Mouse (Mus musculus) heart, embryonic 12.5 days (tissue): ENCODE data around the gene Tbc1d15. TPM values are rescaled to one million over a fixed set of nuclear protein-coding genes. Genes with fewer than 3 reads are reported as not detected.

Experiments
- ATAC-seq: fragments of 200-750 bp; cut with Nextera tagmentation; 2 replicates; pipeline ENCODE4 v1.8.0; 2017; ENCODE audit warnings: moderate TSS enrichment, moderate library complexity; ENCODE audit not compliant: insufficient number of reproducible peaks, low FRiP score
- H3K27ac ChIP-seq: fragments of 300-500 bp; sonication (generic); 2 replicates; pipeline ENCODE4 v1.5.1; 2016; ENCODE audit warnings: mild to moderate bottlenecking, moderate library complexity; ENCODE audit not compliant: poor library complexity, severe bottlenecking
- H3K27me3 ChIP-seq: fragments of 300-500 bp; sonication (generic); replicated peaks from 2 replicates; pipeline ENCODE4 v1.6.1; 2016; ENCODE audit warnings: mild to moderate bottlenecking, moderate library complexity
- H3K36me3 ChIP-seq: fragments of 300-500 bp; sonication (generic); 2 replicates; pipeline ENCODE4 v1.6.1; 2016; ENCODE audit warnings: mild to moderate bottlenecking, moderate library complexity
- H3K4me1 ChIP-seq: fragments of 300-500 bp; sonication (generic); replicated peaks from 2 replicates; pipeline ENCODE4 v1.6.1; 2016; ENCODE audit warnings: mild to moderate bottlenecking
- H3K4me2 ChIP-seq: fragments of 300-500 bp; sonication (generic); 2 replicates; pipeline ENCODE4 v1.6.1; 2016; ENCODE audit warnings: mild to moderate bottlenecking, moderate library complexity
- H3K4me3 ChIP-seq: fragments of 300-500 bp; sonication (generic); 2 replicates; pipeline ENCODE4 v1.5.1; 2016; ENCODE audit warnings: mild to moderate bottlenecking
- H3K9ac ChIP-seq: fragments of 300-500 bp; sonication (generic); 2 replicates; pipeline ENCODE4 v1.6.1; 2016; ENCODE audit warnings: mild to moderate bottlenecking, moderate library complexity
- H3K9me3 ChIP-seq: fragments of 300-500 bp; sonication (generic); replicated peaks from 2 replicates; pipeline ENCODE4 v1.6.1; 2016; ENCODE audit warnings: mild to moderate bottlenecking, moderate library complexity
- WGBS: fragments of 180-500 bp; shearing (Covaris S2); methylation state at CpG from one replicate; pipeline ENCODE4 v1.1.7; 2016; 5-methylcytosine and 5-hydroxymethylcytosine counted together
- polyA plus RNA-seq: library from polyadenylated mRNA; unstranded; fragments of >200 nt; fragmentation: Nextera tagmentation; extraction: Ambion mirVana; gene quantifications from 2 replicates; pipeline ENCODE4 v1.2.1, GENCODE M21; 2016

Tbc1d15 gene
- polyA plus RNA-seq, 1 experiment from 2014 or later, result 38.3 TPM

DNA sequence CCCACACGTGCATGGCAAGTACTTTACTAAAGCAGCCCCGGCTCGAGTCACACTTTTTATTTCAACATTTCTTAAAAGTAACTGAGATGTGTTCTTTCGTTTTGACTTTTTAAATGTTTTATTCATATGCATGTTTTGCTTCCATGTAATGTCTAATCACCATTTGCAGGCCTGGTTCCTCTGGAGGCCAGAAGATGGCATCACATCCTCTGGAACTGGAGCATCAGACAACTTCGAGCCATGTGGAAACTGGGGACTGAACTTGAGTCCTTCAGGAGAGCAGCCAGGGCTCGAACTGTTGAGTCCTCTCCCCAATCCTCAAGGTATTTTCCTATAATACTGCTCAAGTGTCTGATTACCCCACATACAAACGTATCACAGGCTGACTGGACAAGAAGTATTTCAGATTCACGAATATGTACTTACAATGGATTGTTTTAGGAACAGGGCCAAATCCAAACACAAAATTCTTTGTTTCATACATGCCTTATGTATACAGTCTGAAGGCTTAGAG is 10.1 kb downstream of the Tbc1d15 start:
- ATAC-seq, result no peak
- Histone ChIP-seq H3K9me3 (no peaks in the 10 kb centered on the region), H3K4me2 (no peak overlapping the region), H3K4me3 (no peak overlapping the region), H3K36me3 (peaks cover 24% of the 10 kb centered on the region), H3K27me3 (no peaks in the 10 kb centered on the region), H3K9ac (no peak overlapping the region), H3K27ac (no peak overlapping the region), H3K4me1 (peaks cover 16% of the 10 kb centered on the region)
- 72% methylated on average over 8 of the region's 8 CpGs for WGBS

DNA sequence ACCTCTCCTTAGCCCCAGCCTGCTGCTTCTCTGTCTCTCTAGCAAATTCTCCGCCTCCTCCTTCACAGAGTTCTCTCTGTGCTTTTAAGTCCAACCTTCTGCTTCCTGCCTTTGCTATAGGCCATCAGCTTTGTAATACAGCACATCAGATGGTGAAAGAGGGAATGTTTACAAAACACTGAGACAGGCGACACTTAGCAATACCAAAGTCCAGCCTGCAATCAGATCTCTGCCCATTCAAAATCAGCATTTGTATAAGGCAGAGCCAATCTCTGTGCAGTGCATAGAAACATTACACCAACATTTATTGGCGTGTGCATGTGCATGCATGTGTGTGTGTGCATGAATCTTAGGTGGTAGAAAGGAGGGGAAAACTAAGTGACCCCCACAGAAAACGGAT is 13.3 kb downstream of the Tbc1d15 start:
- Histone ChIP-seq H3K9ac (no peak overlapping the region), H3K9me3 (no peaks in the 10 kb centered on the region), H3K27me3 (no peaks in the 10 kb centered on the region), H3K4me3 (no peak overlapping the region), H3K4me2 (no peak overlapping the region), H3K27ac (no peak overlapping the region), H3K36me3 (peaks cover 36% of the 10 kb centered on the region), H3K4me1 (peaks cover 8% of the 10 kb centered on the region)
- WGBS, result 84% methylated on average over 4 of the region's 4 CpGs
- no peak for ATAC-seq

DNA sequence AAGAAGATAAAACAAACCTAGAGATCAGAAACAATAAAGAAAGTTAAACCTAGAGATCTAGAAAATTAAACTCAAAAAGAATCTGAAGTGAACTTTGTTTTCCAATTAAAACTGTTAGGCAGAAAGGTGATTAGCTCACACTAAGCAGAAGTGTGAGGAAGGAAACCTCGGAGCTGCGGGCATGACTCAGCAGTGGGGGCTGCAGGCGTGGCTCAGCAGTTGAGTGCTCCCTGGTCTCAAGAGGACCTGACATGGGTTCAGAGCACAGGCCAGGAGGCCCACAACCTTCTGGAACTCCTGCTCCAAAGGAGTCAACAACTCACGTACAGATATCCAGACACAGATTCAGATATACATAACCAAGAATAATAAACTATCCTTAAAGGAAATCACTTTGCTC is 14.5 kb downstream of the Tbc1d15 start:
- Histone ChIP-seq H3K27me3 (no peaks in the 10 kb centered on the region), H3K9me3 (no peaks in the 10 kb centered on the region), H3K4me2 (no peak overlapping the region), H3K27ac (no peak overlapping the region), H3K36me3 (peaks cover 44% of the 10 kb centered on the region), H3K4me1 (no peaks in the 10 kb centered on the region), H3K4me3 (no peak overlapping the region), H3K9ac (no peak overlapping the region)
- 63% methylated on average over 4 of the region's 4 CpGs for WGBS
- ATAC-seq, result peak; percentile 85

DNA sequence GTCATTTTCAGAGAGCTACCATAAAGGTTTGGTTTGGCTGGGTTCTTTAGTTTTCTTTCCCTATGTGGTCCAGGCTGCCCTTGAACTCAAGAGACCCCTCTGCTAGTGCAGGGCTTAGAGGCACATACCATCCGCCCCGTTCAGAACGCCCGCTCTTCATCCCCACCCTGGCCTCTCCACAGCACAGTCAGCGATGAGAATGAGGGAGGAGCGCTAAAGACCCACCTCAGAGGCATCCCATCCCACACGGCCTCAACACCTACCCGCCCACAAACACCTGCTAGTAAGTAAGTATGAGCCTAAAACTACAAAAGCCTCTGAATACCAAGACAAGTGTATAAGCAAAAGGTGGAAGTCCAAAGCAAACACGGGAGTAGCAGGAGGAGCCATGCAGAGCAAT is 15.8 kb downstream of the Tbc1d15 start:
- no peak overlapping the region for H3K4me2 ChIP-seq
- no peak overlapping the region for H3K9ac ChIP-seq
- H3K4me3 ChIP-seq, result no peak overlapping the region
- peaks cover 48% of the 10 kb centered on the region for H3K36me3 ChIP-seq
- no peaks in the 10 kb centered on the region for H3K4me1 ChIP-seq
- no peak for ATAC-seq
- H3K9me3 ChIP-seq, result no peaks in the 10 kb centered on the region
- 86% methylated on average over 9 of the region's 9 CpGs for WGBS
- H3K27me3 ChIP-seq, result no peaks in the 10 kb centered on the region
- H3K27ac ChIP-seq, result no peak overlapping the region

DNA sequence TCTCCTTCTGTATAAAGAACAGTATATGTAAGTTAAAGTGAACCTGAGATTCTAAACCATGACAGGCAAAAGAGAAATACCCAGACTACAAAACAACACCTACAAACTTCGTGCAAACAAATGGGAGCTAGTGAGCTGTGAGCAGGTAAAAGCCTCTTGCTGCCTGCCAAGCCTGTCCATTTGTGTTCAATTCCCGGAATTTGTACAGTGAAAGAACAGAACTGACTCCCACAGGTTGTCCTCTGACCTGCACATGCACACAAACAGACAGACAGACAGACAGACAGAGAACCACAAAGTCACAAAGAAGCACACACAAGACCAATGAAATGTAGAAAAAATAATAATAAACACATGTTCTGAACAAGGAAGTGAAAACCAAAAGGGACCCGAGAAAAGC is 17.5 kb downstream of the Tbc1d15 start:
- Histone ChIP-seq H3K36me3 (peaks cover 43% of the 10 kb centered on the region), H3K4me3 (no peak overlapping the region), H3K9me3 (no peaks in the 10 kb centered on the region), H3K9ac (no peak overlapping the region), H3K4me2 (no peak overlapping the region), H3K4me1 (no peaks in the 10 kb centered on the region), H3K27ac (no peak overlapping the region), H3K27me3 (no peaks in the 10 kb centered on the region)
- 77% methylated on average over 3 of the region's 3 CpGs for WGBS
- no peak for ATAC-seq

DNA sequence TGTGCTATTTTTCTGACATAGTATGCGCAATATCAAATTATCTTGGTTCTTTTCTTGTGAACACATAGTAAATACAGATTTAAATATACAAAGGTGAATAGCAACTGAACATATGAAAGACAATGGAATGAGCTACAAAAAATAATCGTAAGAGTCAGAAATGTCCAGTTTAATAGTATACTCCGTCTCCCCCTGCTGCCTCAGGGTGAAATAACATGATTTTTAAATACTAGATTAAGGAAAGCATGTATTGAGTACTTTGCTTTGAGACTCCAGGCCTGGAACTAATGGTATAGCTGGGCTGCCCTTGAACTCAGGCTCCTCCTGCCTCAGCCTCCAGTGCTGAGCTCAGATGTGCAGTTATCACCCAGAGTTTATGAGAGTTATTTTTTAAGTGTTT is 18.8 kb downstream of the Tbc1d15 start:
- Histone ChIP-seq H3K9me3 (no peaks in the 10 kb centered on the region), H3K4me3 (no peak overlapping the region)

DNA sequence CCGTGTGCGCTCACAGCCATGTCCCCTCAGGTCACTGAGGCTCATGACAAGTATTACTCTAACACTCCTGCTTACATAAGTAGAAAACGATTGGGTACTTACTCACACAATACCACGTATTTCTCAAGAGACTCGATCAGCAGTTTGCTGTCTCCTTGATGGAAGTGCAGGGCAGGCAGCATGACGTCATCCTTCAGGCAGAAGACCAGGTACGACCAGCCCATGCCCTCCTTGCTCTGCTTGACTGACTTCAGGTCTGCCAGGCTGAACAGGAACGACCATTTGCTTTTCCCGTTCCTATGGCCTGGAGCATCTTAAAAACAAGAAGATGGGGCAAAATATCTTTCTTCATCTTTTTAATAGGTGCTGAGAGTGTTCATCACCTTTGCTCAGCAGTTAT is 22.2 kb downstream of the Tbc1d15 start:
- ATAC-seq, result no peak
- Histone ChIP-seq H3K9ac (no peak overlapping the region), H3K27ac (no peak overlapping the region), H3K9me3 (no peaks in the 10 kb centered on the region), H3K27me3 (no peaks in the 10 kb centered on the region), H3K4me1 (no peaks in the 10 kb centered on the region; the same call in 1 of the 2 replicates), H3K36me3 (peaks cover 35% of the 10 kb centered on the region), H3K4me2 (no peak overlapping the region), H3K4me3 (no peak overlapping the region)
- WGBS, result 82% methylated on average over 9 of the region's 9 CpGs

More for the DNA sequence above, 18.8 kb downstream of the Tbc1d15 start:
- Histone ChIP-seq H3K4me1 (no peaks in the 10 kb centered on the region; the same call in 1 of the 2 replicates), H3K9ac (no peak overlapping the region), H3K27me3 (no peaks in the 10 kb centered on the region), H3K36me3 (peaks cover 42% of the 10 kb centered on the region), H3K27ac (no peak overlapping the region), H3K4me2 (no peak overlapping the region)
- WGBS, result 89% methylated on average over 3 of the region's 3 CpGs
- no peak for ATAC-seq

DNA sequence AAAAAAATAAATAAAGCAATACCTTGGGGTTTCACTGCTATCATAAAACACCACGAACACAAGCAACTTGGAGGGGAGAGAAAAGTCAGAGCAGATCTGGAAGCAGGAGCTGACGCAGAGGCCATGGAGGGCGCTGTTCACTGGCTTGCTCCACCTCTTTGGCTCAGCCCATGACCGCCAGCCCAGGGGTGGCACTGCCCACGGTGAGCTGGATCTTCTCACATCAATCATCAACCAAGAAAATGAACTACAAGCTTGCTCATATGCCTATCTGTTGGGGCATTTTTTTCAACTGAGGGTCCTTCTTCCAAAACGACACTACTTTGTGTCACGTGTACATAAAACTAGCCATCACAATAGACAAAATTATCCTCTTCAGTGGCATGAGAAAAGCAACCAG is 24.7 kb downstream of the Tbc1d15 start:
- WGBS, result 94% methylated on average over 7 of the region's 7 CpGs

DNA sequence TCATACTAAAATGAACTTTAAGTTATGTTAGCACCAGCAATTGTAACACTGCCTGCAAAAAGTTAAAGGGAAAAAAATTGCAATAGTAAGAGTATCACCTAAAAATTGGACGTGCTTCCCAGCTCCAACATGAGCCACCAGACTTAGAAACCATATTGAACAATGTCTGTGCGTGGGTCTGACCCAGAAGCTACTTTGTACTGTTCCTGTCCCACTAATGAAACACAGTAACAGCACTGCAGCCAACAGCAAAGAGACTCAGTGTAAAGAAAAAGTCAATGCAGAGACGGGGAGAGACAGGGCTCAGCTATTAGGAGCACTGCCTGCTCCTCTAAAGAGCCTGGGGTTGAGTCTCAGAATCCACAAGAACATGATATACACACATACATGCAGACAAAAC is 27.4 kb downstream of the Tbc1d15 start:
- 83% methylated on average over 3 of the region's 3 CpGs for WGBS
- no peaks in the 10 kb centered on the region for H3K9me3 ChIP-seq
- ATAC-seq, result no peak
- peaks cover 28% of the 10 kb centered on the region for H3K36me3 ChIP-seq
- H3K4me2 ChIP-seq, result no peak overlapping the region
- H3K4me3 ChIP-seq, result no peak overlapping the region
- no peaks in the 10 kb centered on the region for H3K27me3 ChIP-seq
- H3K9ac ChIP-seq, result no peak overlapping the region
- peaks cover 3% of the 10 kb centered on the region; the same call in 1 of the 2 replicates for H3K4me1 ChIP-seq
- H3K27ac ChIP-seq, result no peak overlapping the region

More for the DNA sequence above, 24.7 kb downstream of the Tbc1d15 start:
- Histone ChIP-seq H3K4me2 (no peak overlapping the region), H3K9ac (no peak overlapping the region), H3K27ac (no peak overlapping the region), H3K27me3 (no peaks in the 10 kb centered on the region), H3K36me3 (peaks cover 23% of the 10 kb centered on the region), H3K9me3 (no peaks in the 10 kb centered on the region), H3K4me3 (no peak overlapping the region), H3K4me1 (peaks cover 3% of the 10 kb centered on the region; the same call in 1 of the 2 replicates)
- ATAC-seq, result no peak

DNA sequence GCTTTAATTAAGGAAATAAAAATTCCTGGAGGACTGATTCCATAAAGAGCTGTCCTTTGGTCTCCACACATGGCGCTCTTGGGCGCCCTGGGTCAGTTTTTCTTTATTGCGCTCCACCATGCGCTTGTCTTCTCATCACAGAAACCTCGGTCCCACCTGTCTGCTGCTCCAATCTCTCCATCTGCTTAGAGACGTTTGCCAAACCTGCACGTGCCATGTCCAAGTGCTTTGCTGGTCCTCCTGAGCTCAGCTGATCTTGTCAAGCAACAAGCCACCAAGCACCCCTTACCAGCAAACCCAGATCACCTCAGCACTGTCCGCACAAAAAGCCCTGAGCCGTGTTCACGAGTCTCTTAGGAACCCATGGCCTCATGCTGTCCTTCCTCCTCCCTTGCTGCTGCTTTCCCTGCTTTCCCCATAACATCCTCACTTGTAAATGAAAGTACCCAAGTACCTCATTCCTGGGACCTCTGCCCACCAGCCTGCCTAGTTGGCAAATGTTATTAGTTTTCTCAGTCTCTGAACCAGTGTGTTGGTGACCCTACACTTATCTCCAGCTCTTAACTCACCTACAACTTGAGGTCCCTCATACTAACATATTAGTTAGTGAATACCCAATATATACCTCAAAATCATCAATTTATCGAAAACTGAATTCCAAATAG is 38.2 kb downstream of the Tbc1d15 start:
- Histone ChIP-seq H3K4me3 (no peak overlapping the region), H3K36me3 (peaks cover 69% of the 10 kb centered on the region), H3K9ac (no peak overlapping the region), H3K27ac (no peak overlapping the region), H3K9me3 (no peaks in the 10 kb centered on the region), H3K4me2 (no peak overlapping the region), H3K4me1 (no peaks in the 10 kb centered on the region), H3K27me3 (no peaks in the 10 kb centered on the region)
- 95% methylated on average over 11 of the region's 11 CpGs for WGBS
- no peak for ATAC-seq

DNA sequence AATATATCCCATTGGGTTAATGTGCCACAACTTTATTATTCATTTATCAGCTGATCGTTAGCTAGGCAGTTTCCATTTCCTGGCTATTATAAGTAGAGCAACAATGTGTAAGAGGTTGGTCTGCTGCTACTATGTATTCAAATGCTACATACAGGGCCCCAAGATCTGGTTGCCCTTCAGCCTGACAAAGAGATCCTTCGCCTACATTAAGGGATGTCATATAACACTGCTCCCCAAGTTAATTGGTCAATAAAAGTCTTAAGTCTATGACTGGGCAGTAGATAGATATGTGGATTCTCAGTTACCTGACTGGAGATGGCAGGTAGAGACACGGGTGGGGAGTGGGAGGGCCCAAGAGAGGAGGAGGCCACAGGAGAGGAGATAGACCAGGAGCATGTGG is 45.4 kb downstream of the Tbc1d15 start:
- Histone ChIP-seq H3K9ac (no peak overlapping the region), H3K4me1 (0 out of 2 replicates have a peak, but pooled peaks cover 3% of the 10 kb centered on the region), H3K36me3 (peaks cover 52% of the 10 kb centered on the region), H3K27me3 (no peaks in the 10 kb centered on the region), H3K4me2 (no peak overlapping the region), H3K4me3 (no peak overlapping the region), H3K27ac (no peak overlapping the region), H3K9me3 (no peaks in the 10 kb centered on the region)
- ATAC-seq, result no peak
- 80% methylated on average over 3 of the region's 3 CpGs for WGBS

DNA sequence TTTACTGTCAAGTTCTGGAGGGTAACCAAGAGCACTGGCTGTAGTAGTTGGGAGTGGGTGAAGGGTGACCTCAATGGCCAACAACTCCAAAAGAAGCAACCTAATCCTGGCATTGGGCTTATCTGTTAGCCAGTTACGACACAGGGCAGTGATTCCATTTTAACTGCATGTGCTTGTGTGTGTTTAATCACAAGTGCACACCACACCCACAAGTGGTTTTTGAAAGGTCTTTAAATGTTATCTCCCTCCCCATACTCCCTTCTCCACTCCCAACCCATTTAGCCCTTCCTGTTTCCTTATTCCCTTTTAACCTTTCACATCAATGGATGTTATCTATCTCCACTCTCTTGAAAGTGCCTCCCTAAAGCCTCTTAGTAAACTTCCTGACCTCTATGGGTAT is 46.0 kb downstream of the Tbc1d15 start:
- no peak for ATAC-seq
- Histone ChIP-seq H3K4me1 (0 out of 2 replicates have a peak, but pooled peaks cover 3% of the 10 kb centered on the region), H3K4me2 (no peak overlapping the region), H3K9me3 (no peaks in the 10 kb centered on the region), H3K9ac (no peak overlapping the region), H3K36me3 (peaks cover 52% of the 10 kb centered on the region), H3K27me3 (no peaks in the 10 kb centered on the region), H3K4me3 (no peak overlapping the region), H3K27ac (no peak overlapping the region)
- 39% methylated on average over 1 of the region's 1 CpGs for WGBS
